ENCODE assay signal across 8 mouse cellular contexts in the genomic region with DNA sequence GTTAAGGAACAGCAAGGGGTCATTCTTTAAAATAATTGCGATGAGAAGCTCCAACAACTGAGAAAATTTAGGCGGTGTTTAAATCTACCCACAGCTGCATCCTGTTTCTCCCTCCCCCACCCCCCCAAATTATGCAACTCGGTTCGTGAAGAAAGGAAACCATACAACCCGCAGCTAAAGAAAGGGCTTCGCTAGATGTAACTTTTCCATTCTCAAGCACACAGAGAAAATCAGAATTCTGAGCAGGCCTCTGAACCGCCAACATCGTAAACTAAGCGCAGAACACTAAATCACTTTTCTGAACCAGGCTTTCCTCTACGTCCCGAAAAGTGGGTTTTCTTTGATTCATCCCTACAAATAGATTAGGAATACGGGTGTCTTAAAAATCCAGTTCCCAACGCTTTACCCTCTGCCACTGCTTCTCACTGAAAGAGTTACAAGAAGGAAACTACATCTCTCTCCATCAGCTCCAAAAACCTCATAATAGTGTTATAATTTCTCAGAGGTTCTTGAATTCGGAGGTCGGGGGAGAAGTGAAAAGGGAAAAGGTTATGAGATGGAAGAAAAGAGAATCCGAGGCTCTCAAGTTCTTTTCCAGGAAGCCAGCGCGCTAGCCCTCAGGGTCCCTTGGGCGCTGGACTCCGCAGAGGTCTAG. TPM values are rescaled to one million over a fixed set of nuclear protein-coding genes. Genes with fewer than 3 reads are reported as not detected.
A peak's percentile ranks its signal among the peaks of the same experiment; 100 is the strongest.
DNase-seq lines count a peak whose midpoint lies in the region; ATAC-seq and TF ChIP-seq lines count a peak whose summit lies in the region.

No protein-coding gene starts in this region.

- H3ac ChIP-seq in C2C12 (ENCODE audit: control insufficient read depth, insufficient read length, low read depth), result peak overlapping the region; percentile 84

- H3K36me3 ChIP-seq in C2C12 (ENCODE audit: control insufficient read depth, insufficient read depth), result peaks cover 47% of the 10 kb centered on the region
- H3K36me3 ChIP-seq in embryonic facial prominence, embryonic 13.5 days, result peaks cover 22% of the 10 kb centered on the region
- H3K36me3 ChIP-seq in hindbrain, postnatal 0 days (ENCODE audit: insufficient read depth, low read length), result peaks cover 9% of the 10 kb centered on the region
- H3K36me3 ChIP-seq in midbrain, postnatal 0 days (ENCODE audit: insufficient read depth, low read length), result peaks cover 12% of the 10 kb centered on the region

- H3K27ac ChIP-seq in gastrocnemius, adult 2 months, result peak overlapping the region; percentile 97
- H3K27ac ChIP-seq in embryonic facial prominence, embryonic 13.5 days, result peak overlapping the region; percentile 89
- H3K27ac ChIP-seq in hindbrain, postnatal 0 days, result peak overlapping the region; percentile 81
- H3K27ac ChIP-seq in midbrain, postnatal 0 days (ENCODE audit: low read depth, low read length), result no peak overlapping the region

- DNase-seq in gastrocnemius, adult 2 months, result no peak
- no peak for DNase-seq in gastrocnemius, postnatal 14 days
- peak; percentile 8 for DNase-seq in hindbrain, postnatal 0 days (ENCODE audit: low spot score)
- DNase-seq in midbrain, postnatal 0 days (ENCODE audit: low spot score), result peak; percentile 4
- DNase-seq in gastrocnemius, postnatal 36 days, result no peak
- DNase-seq in left cerebral cortex, adult 9 months (ENCODE audit: low spot score in 2 of 2), result no peak

- peak overlapping the region; percentile 87 for H3K9ac ChIP-seq in embryonic facial prominence, embryonic 13.5 days
- peak overlapping the region; percentile 77 for H3K9ac ChIP-seq in hindbrain, postnatal 0 days (replicated peaks; ENCODE audit: low read length)
- H3K9ac ChIP-seq in midbrain, postnatal 0 days (replicated peaks; ENCODE audit: low read length, poor library complexity, severe bottlenecking), result peak overlapping the region; percentile 70

- no peak for TF ChIP-seq CTCF in gastrocnemius, adult 2 months (IDR thresholded peaks at IDR 0.05)
- TF ChIP-seq CTCF in C2C12 (IDR thresholded peaks at IDR 0.05; ENCODE audit: control insufficient read depth, insufficient read depth, insufficient read length), result no peak
- TF ChIP-seq CTCF in hindbrain, postnatal 0 days (IDR thresholded peaks at IDR 0.05; ENCODE audit: low read depth), result no peak
- no peak for TF ChIP-seq CTCF in midbrain, postnatal 0 days (IDR thresholded peaks at IDR 0.05)

- peak overlapping the region; percentile 72 for H3K4me2 ChIP-seq in embryonic facial prominence, embryonic 13.5 days
- peak overlapping the region; percentile 89 for H3K4me2 ChIP-seq in hindbrain, postnatal 0 days (ENCODE audit: low read depth, low read length)
- H3K4me2 ChIP-seq in midbrain, postnatal 0 days (ENCODE audit: low read depth, low read length, poor library complexity, severe bottlenecking), result peak overlapping the region; percentile 90

- no peak for ATAC-seq in embryonic facial prominence, embryonic 13.5 days (ENCODE audit: insufficient number of reproducible peaks, insufficient read depth, low FRiP score, low TSS enrichment, low read depth)
- ATAC-seq in hindbrain, postnatal 0 days, result no peak; the same call in 1 of the 2 replicates
- ATAC-seq in midbrain, postnatal 0 days (ENCODE audit: low FRiP score), result no peak

- H3K79me3 ChIP-seq in C2C12 (ENCODE audit: low read depth), result peaks cover 60% of the 10 kb centered on the region

- WGBS in embryonic facial prominence, embryonic 13.5 days, result 4% methylated on average over 20 of the region's 20 CpGs
- 12% methylated on average over 20 of the region's 20 CpGs for WGBS in hindbrain, postnatal 0 days
- WGBS in midbrain, postnatal 0 days, result 15% methylated on average over 20 of the region's 20 CpGs

- no peaks in the 10 kb centered on the region for H3K9me3 ChIP-seq in embryonic facial prominence, embryonic 13.5 days
- H3K9me3 ChIP-seq in hindbrain, postnatal 0 days (ENCODE audit: low read length), result no peaks in the 10 kb centered on the region
- H3K9me3 ChIP-seq in midbrain, postnatal 0 days (ENCODE audit: low read length), result 0 out of 2 replicates have a peak, but pooled peaks cover 2% of the 10 kb centered on the region

- H3K4me3 ChIP-seq in gastrocnemius, adult 2 months, result peak overlapping the region; percentile 80
- peak overlapping the region; percentile 89 for H3K4me3 ChIP-seq in C2C12 (ENCODE audit: insufficient read depth, poor library complexity, severe bottlenecking)
- H3K4me3 ChIP-seq in embryonic facial prominence, embryonic 13.5 days, result peak overlapping the region; percentile 86
- H3K4me3 ChIP-seq in hindbrain, postnatal 0 days (ENCODE audit: low read length), result peak overlapping the region; percentile 88
- peak overlapping the region; percentile 79 for H3K4me3 ChIP-seq in midbrain, postnatal 0 days (ENCODE audit: low read depth, low read length)

- intact Hi-C loops in gastrocnemius, adult 2 months (cut with DNase I), result no loop called here
- intact Hi-C loops in gastrocnemius, postnatal 14 days (cut with DNase I; ENCODE audit: low total_unique reads), result no loop called here
- intact Hi-C loops in gastrocnemius, postnatal 36 days (cut with DNase I), result no loop called here

- H3K4me1 ChIP-seq in embryonic facial prominence, embryonic 13.5 days, result peaks cover 32% of the 10 kb centered on the region
- H3K4me1 ChIP-seq in hindbrain, postnatal 0 days (ENCODE audit: insufficient read depth, low read length), result peaks cover 4% of the 10 kb centered on the region; the same call in 1 of the 2 replicates
- H3K4me1 ChIP-seq in midbrain, postnatal 0 days (ENCODE audit: insufficient read depth, low read length), result no peaks in the 10 kb centered on the region

- H3K79me2 ChIP-seq in C2C12 (ENCODE audit: control insufficient read depth, insufficient read depth), result peaks cover 92% of the 10 kb centered on the region

- H3K27me3 ChIP-seq in C2C12 (ENCODE audit: control insufficient read depth, insufficient read depth, insufficient read length), result no peaks in the 10 kb centered on the region
- no peaks in the 10 kb centered on the region for H3K27me3 ChIP-seq in embryonic facial prominence, embryonic 13.5 days
- H3K27me3 ChIP-seq in hindbrain, postnatal 0 days (ENCODE audit: insufficient read depth, low read length), result no peaks in the 10 kb centered on the region
- no peaks in the 10 kb centered on the region for H3K27me3 ChIP-seq in midbrain, postnatal 0 days (ENCODE audit: insufficient read depth, low read length)

TF ChIP-seq in C2C12, 6 proteins besides CTCF, POLR2A, EP300 and RAD21:
- TF ChIP-seq CEBPB (IDR thresholded peaks at IDR 0.05; ENCODE audit: low read depth) (peak; percentile 69), MYOG (IDR thresholded peaks at IDR 0.05; ENCODE audit: control insufficient read depth, extremely low read depth, insufficient read length) (no peak)

RNA-seq across cellular contexts. Expression of gene Nfkbiz, which starts 17.7 kb away (rescaled TPM):
- total RNA-seq in gastrocnemius, adult 2 months (2021), result 1 to 10 TPM; 1.1 TPM
- 1 to 10 TPM; 1.5 to 1.6 TPM for total RNA-seq in gastrocnemius, postnatal 14 days (2021)
- polyA plus RNA-seq in C2C12 (2012; fragmentation: generic; extraction: Trizol), result 3.4 TPM
- 5.3 and 5.5 TPM in 2 replicates for polyA plus RNA-seq in embryonic facial prominence, embryonic 13.5 days (2015; fragmentation: Nextera tagmentation; extraction: Ambion mirVana)
- 3.0 and 3.3 TPM in 2 replicates for total RNA-seq in hindbrain, postnatal 0 days (2014; rRNA removed)
- 1.4 and 1.6 TPM in 2 replicates for polyA plus RNA-seq in hindbrain, postnatal 0 days (2015; fragmentation: Nextera tagmentation; extraction: Ambion mirVana)
- total RNA-seq in midbrain, postnatal 0 days (2014; rRNA removed), result 2.6 and 3.2 TPM in 2 replicates
- polyA plus RNA-seq in midbrain, postnatal 0 days (2015; fragmentation: Nextera tagmentation; extraction: Ambion mirVana), result 0.96 and 1.3 TPM in 2 replicates
- total RNA-seq in gastrocnemius, postnatal 36 days (2021), result 1 to 10 TPM in 1 of 2 experiments, under 1 TPM in 1; 0.76 to 1.4 TPM

Comparison
In these comparisons a context has a peak if more than half of its experiments do, and no peak if none do; other contexts are left out.
1. DNase-seq: peak in hindbrain, postnatal 0 days (single experiment) and midbrain, postnatal 0 days (single experiment); none in gastrocnemius, adult 2 months (single experiment), gastrocnemius, postnatal 14 days (single experiment), gastrocnemius, postnatal 36 days (0 of 2) and left cerebral cortex, adult 9 months (0 of 2).
2. Peak in every context shown above with its lines, with median percentiles within 50 percentile points of each other: H3K4me3 ChIP-seq, H3K4me2 ChIP-seq and H3K9ac ChIP-seq.